Mouse (Mus musculus) heart, postnatal 0 days (tissue): ENCODE measurements at regions not wholly inside any gene's neighbourhood (a gene's known extent, or its start where the extent isn't known, plus 50 kb on each side); places are given as distances from the start of the nearest gene placed in this dataset.

ENCODE experiments used
- CTCF ChIP-seq: IDR thresholded peaks from 2 replicates; pipeline ENCODE4 v1.5.1; 2016; ENCODE audit warnings: antibody characterized with exemption, control low read depth, low read depth
- EP300 ChIP-seq: IDR thresholded peaks from 2 replicates; pipeline ENCODE4 v1.6.1; 2016; ENCODE audit warnings: antibody characterized with exemption, low read depth

GRCm38 (mm10) chr13:112227766-112228165, 60.5 kb upstream of the Ankrd55 start:
- TF ChIP-seq CTCF: no peak
- TF ChIP-seq EP300: no peak
